Mouse (Mus musculus) bone marrow, adult 2 months (tissue): ENCODE data around the gene Eif2s1. TPM values are rescaled to one million over a fixed set of nuclear protein-coding genes. Genes with fewer than 3 reads are reported as not detected.
A peak's percentile ranks its signal among the peaks of the same experiment; 100 is the strongest.

Experiments
- H3K27ac ChIP-seq: fragments of 200-500 bp; 2 replicates; pipeline ENCODE4 v1.5.1; 2012; ENCODE audit warnings: low read depth, mild to moderate bottlenecking, control low read depth, inconsistent platforms, low read length; ENCODE audit not compliant: control insufficient read depth, poor library complexity, insufficient read depth
- H3K4me1 ChIP-seq: fragments of 200-500 bp; 2 replicates; pipeline ENCODE4 v1.6.1; 2011; ENCODE audit warnings: low read length; ENCODE audit not compliant: control insufficient read depth, insufficient read depth
- H3K4me3 ChIP-seq: fragments of 200-500 bp; replicated peaks from 2 replicates; pipeline ENCODE3; 2011; ENCODE audit warnings: mild to moderate bottlenecking, low read depth, low read length, control low read depth; ENCODE audit not compliant: control insufficient read depth
- CTCF ChIP-seq: fragments of 200-500 bp; IDR thresholded peaks from 2 replicates; pipeline ENCODE4 v1.5.1; 2011; ENCODE audit warnings: low read length, control low read depth; ENCODE audit not compliant: control insufficient read depth, insufficient read depth
- POLR2A ChIP-seq: fragments of 200-500 bp; IDR thresholded peaks from 2 replicates; pipeline ENCODE4 v1.6.1; 2011; ENCODE audit warnings: low read depth, mild to moderate bottlenecking, control low read depth, low read length, borderline replicate concordance; ENCODE audit not compliant: control insufficient read depth
- WGBS: fragments of 180-500 bp; shearing (Covaris S2); methylation state at CpG from one replicate; pipeline ENCODE4 v1.1.7; 2018; 5-methylcytosine and 5-hydroxymethylcytosine counted together
- polyA plus RNA-seq: library from polyadenylated mRNA; stranded (reverse); fragments of >200 nt; gene quantifications from 2 replicates; pipeline ENCODE4 v1.2.4, GENCODE M21; 2011; ENCODE audit warnings: low replicate concordance; ENCODE audit not compliant: missing spikeins, insufficient read depth, insufficient read length

The Eif2s1 gene
- polyA plus RNA-seq: 18.7 and 43.2 TPM in 2 replicates

GRCm38 (mm10) chr12:78861496-78862253, at the start of gene Eif2s1, which contains the start of gene Atp6v1d:
TSS of gene Eif2s1 (plus strand) at chr12:78861819.
TSS of gene Atp6v1d (minus strand) at chr12:78861638.
- Histone ChIP-seq H3K27ac (peak within 1 kb of the TSS; percentile 82), H3K4me3 (peak within 1 kb of the TSS; percentile 91), H3K4me1 (no peaks in the 10 kb centered on the region; the same call in 1 of the 2 replicates)
- 0% methylated on average over 55 of the region's 55 CpGs for WGBS
- TF ChIP-seq CTCF (peak; percentile 86), POLR2A (peak; percentile 87; the same call in 1 of the 2 replicates)

- no peak overlapping the region for H3K4me3 ChIP-seq
- H3K4me1 ChIP-seq: no peaks in the 10 kb centered on the region
- TF ChIP-seq CTCF (no peak), POLR2A (no peak)
Observed at GRCm38 (mm10) chr12:78814437-78814836, 47.2 kb upstream of the Eif2s1 start.

GRCm38 (mm10) chr12:78834496-78834895, 27.1 kb upstream of the Eif2s1 start:
- no peak overlapping the region for H3K4me3 ChIP-seq
- no peak overlapping the region for H3K27ac ChIP-seq
- H3K4me1 ChIP-seq: no peaks in the 10 kb centered on the region
- TF ChIP-seq POLR2A (no peak), CTCF (no peak)
- WGBS: 85% methylated on average over 2 of the region's 2 CpGs

More at GRCm38 (mm10) chr12:78814437-78814836, 47.2 kb upstream of the Eif2s1 start:
- H3K27ac ChIP-seq: no peak overlapping the region

- no peak for TF ChIP-seq POLR2A
- TF ChIP-seq CTCF: no peak
- Histone ChIP-seq H3K4me1 (no peaks in the 10 kb centered on the region), H3K27ac (no peak overlapping the region), H3K4me3 (no peak overlapping the region)
- 61% methylated on average over 4 of the region's 4 CpGs for WGBS
Observed at GRCm38 (mm10) chr12:78839906-78840305, 21.7 kb upstream of the Eif2s1 start.

- WGBS: 94% methylated on average over 1 of the region's 1 CpGs
- Histone ChIP-seq H3K4me3 (no peak overlapping the region), H3K4me1 (no peaks in the 10 kb centered on the region), H3K27ac (no peak overlapping the region)
- TF ChIP-seq CTCF (no peak), POLR2A (no peak)
Observed at GRCm38 (mm10) chr12:78842429-78842828, 19.2 kb upstream of the Eif2s1 start.

GRCm38 (mm10) chr12:78848246-78848645, 13.4 kb upstream of the Eif2s1 start:
- Histone ChIP-seq H3K4me1 (no peaks in the 10 kb centered on the region), H3K4me3 (no peak overlapping the region), H3K27ac (no peak overlapping the region)
- WGBS: 92% methylated on average over 4 of the region's 4 CpGs
- TF ChIP-seq CTCF: no peak
- no peak for TF ChIP-seq POLR2A

GRCm38 (mm10) chr12:78860921-78861495, 611 bp upstream of the Eif2s1 start:
- Histone ChIP-seq H3K4me1 (no peaks in the 10 kb centered on the region; the same call in 1 of the 2 replicates), H3K27ac (peak overlapping the region; percentile 82), H3K4me3 (peak overlapping the region; percentile 91)
- TF ChIP-seq POLR2A (no peak), CTCF (peak; percentile 13; the same call in 1 of the 2 replicates)
- under 1% methylated on average over 30 of the region's 30 CpGs for WGBS

- peak overlapping the region; percentile 91 for H3K4me3 ChIP-seq
- H3K4me1 ChIP-seq: no peaks in the 10 kb centered on the region; the same call in 1 of the 2 replicates
- under 1% methylated on average over 22 of the region's 22 CpGs for WGBS
- TF ChIP-seq CTCF: no peak
- TF ChIP-seq POLR2A: no peak
- H3K27ac ChIP-seq: peak overlapping the region; percentile 82
Observed at GRCm38 (mm10) chr12:78862254-78862730, 673 bp downstream of the Eif2s1 start.
